Mouse (Mus musculus): ENCODE measurements around the gene Dlg5. TPM values are rescaled to one million over a fixed set of nuclear protein-coding genes. Genes with fewer than 3 reads are reported as not detected.

Gene Dlg5
- total RNA-seq, 2 experiments from 2014 or later = 36.7 to 37.3 TPM

DNA sequence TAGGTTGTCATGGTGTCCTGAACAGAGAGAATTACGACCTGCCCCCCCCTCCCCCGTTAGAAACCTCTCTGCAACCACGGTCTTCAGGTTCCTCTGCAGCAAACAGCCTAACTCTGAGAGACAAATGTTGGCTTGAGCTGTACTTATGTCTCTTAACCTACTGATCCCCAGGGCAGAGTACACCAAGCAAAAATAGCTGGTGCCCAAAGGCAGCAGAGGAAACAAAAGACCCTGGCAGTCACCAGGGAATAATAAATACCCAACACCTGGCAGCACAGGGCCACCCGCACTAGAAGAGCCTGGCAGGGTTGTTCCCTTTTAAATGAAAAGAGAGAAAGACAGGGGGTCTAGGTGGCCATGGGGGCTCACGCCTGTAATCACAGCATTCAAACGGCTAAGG lies 4.9 kb downstream of the Dlg5 start:
- intact Hi-C loops (cut with DNase I) = no loop called here

DNA sequence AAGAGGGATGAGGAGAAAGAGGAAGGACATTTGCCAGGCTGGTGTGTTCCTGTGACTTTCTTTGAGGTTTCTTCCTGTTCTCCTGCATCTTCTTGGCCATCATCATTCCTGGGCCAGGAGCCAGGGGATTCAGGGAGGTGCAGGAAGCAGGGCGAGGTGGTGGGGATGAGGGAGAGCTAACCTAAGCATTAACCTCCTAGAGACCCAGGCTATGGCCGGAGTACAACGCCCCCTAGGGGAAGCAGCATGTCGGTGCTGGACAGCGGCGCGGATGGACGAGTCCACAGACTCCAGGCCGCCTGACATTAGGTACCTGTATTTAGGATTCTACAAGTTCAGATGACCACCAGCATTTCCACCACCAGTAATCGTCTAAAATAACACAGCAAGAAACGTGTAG lies 6.1 kb downstream of the Dlg5 start:
- intact Hi-C loops (cut with DNase I) = no loop called here

More for the DNA sequence above, 4.9 kb downstream of the Dlg5 start:
- no peak for DNase-seq (ENCODE audit: low spot score in 2 of 2)

DNA sequence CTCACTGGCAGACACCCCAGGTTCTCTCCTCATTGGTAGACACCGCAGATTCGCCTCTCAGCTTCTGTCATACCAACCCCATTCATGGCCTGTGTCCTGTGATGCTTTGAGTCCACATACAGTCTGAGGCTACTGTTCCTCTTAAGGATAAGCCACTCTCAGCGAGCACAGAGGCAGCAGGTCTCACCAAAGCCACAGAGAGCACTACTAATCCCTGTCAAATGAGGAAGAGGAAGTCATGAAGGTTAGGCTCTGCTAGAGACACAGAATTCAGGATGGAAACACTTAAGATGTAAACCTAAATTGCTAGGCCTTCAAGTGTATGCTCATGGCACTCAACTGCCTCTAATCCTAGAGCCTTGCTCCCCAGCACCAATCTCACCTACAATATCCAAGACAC lies 9.8 kb downstream of the Dlg5 start:
- DNase-seq (ENCODE audit: low spot score in 2 of 2) = no peak
- intact Hi-C loops (cut with DNase I) = no loop called here

More for the DNA sequence above, 6.1 kb downstream of the Dlg5 start:
- no peak for DNase-seq (ENCODE audit: low spot score in 2 of 2)

DNA sequence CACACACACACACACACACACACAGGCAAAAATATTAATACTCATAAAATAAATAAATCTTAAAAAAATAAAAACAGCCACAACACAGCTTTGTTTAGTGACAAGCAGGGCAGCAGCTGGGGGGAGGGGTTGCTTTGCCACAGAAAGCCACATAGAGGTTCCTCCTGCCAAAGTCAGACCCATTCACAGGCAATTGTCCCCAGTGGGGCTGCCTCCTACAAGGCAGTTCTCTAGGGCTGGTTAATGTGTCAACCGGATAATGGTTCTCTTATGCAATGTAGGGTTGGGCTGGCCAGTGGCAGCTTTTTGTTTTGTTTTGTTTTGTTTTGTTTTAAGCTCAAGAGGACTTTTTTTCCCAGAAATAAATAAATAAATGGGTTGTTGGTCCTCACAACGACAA lies 11.3 kb downstream of the Dlg5 start:
- intact Hi-C loops (cut with DNase I) = no loop called here

DNA sequence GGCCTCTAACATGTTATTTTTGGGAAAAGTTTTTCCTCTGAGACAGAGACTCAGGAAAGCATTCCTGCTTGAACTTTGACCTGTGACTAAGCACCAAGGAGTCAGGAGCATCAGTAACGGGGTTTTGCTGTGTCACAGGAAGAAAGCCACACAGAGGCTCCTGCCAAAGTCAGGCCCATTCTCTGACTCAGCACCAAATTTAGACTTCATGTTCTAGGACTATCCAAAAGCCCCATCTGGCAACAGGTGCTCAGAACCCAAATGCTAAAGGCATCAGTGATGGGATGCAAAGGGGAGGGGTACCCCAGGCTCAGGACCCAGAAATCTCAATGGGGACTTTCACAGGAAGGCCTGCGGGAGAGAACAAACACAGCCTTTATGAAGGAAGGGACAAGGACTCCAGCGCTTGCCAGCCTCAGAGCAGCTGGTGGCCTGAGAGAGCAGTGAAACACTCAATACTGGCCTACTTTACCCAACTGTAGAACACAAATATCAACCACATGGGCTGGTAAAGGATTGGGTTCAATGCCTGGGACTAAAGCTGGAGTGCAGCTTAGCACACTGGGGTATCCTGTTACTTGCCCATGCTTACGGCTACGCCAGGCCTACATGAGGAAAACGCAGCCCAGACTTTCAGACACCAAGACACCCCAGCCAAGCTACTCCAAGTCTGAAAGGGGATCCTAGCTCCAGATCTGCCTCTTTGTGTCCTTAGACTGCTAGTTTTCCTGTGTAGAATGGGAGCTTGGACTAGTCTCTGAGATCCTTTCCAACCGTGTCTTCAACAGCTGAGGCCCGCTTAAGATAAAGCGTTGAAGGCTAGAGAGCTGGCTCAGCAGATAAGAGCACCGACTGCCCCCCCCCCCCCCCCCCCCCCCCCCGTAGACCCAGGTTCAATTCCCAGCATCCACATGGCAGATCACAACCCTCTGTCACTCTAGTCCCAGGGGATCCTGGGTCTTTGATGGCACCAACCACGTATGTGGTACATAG lies 12.8 kb downstream of the Dlg5 start:
- peak; percentile 45 to 52 for DNase-seq (ENCODE audit: low spot score in 2 of 2)
- intact Hi-C loops (cut with DNase I) = no loop called here

More for the DNA sequence above, 11.3 kb downstream of the Dlg5 start:
- DNase-seq (ENCODE audit: low spot score in 2 of 2) = no peak

DNA sequence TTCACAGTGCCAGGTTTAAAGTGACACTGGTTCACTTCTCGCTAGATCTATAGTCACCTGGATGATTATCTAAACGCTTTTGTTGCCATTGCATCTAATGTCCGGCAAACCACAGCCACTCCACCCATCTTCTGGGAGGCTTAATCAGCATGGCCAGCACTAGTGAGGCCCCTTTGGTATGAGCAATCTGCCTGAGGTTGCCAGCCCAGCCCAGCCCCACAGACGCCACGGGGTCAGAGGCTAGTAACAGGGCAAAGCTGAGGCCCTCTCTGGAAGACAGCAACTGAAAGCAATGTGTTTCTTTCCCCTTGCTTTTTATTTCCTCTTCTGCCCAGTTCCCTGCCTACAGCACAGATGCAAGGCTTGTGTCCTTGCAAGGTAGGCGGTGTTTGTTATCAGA lies 17.2 kb downstream of the Dlg5 start:
- DNase-seq (ENCODE audit: low spot score in 2 of 2) = no peak

DNA sequence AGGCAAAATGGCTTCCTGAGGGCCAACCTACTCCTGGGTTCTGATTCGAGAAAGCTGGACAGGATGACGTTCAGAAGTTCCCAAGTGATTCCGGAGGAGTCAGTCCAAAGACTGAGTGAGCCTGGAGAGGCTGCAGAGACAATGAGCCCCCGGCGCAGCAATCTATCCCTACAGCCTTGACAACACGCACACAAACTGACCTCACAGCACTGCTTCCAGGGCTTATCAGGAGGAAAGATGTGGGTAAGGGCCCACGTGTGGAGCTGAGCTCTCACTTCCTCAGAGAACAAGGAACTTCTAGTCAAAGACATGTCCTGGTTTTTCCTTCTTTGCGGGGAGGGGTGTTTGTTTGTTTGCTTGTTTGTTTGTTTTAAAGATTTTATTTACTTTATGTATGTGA lies 18.7 kb downstream of the Dlg5 start:
- intact Hi-C loops (cut with DNase I) = no loop called here

More for the DNA sequence above, 17.2 kb downstream of the Dlg5 start:
- intact Hi-C loops (cut with DNase I) = no loop called here

DNA sequence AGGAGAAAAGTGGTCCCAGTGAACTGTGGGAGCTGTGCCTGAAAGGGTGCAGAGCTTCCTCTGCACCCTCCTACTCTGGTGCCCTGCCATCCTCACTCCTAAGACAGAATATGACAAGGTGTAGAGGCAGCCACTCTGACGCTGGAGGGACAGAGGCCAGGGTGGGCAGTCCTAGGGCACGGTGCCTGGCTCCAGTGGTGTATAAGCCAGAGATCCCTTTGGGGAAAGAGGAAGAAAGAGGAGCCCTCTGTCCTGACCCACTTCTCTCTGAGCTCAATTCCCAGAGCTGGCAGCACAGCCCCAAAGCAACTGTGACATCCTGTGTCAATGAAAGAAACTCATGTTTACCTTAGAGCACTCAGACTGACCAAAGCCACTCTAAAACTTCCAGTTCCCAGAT lies 19.4 kb downstream of the Dlg5 start:
- intact Hi-C loops (cut with DNase I) = no loop called here
- no peak for DNase-seq (ENCODE audit: low spot score in 2 of 2)

More for the DNA sequence above, 18.7 kb downstream of the Dlg5 start:
- DNase-seq (ENCODE audit: low spot score in 2 of 2) = no peak

DNA sequence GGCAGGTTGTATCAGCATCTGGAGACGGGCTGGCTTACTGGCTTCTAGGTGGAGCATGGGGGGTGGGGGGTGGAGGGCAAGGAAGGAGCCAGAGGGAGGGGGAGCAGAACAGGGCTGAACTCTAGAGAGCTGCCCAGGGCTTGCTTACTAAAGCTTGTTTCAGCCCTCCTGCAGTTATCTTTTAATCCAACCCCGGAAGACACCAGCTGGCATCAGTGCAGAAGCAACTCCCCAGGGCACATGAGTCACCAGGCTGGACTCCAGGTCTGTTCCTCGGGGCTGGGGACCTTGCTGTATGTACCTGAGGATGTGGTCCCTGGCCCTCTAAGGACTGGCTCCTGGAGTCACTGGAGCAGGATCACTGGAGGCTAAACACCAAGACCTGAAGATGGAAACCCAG lies 23.0 kb downstream of the Dlg5 start:
- intact Hi-C loops (cut with DNase I) = no loop called here
- DNase-seq (ENCODE audit: low spot score in 2 of 2) = no peak

DNA sequence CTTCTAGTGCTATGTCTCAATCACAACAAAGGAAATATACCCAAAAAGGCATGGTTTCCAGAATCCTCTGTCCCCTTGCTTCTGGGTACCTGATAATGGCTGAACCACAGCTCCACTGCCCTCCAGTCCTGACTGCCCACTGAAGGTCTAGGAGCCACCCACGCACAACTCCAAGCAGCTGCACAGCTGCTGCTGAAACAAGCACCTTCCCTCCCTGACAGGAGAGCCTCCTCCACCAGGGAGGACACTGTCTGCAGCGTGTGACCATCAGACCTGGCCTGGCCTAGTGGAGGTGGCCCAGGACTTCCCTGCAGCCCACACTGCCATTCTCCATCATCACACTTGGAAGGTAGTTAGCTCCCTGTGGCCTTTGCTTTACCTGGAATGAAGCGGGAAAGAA lies 23.4 kb downstream of the Dlg5 start:
- intact Hi-C loops (cut with DNase I) = no loop called here
- no peak for DNase-seq (ENCODE audit: low spot score in 2 of 2)

DNA sequence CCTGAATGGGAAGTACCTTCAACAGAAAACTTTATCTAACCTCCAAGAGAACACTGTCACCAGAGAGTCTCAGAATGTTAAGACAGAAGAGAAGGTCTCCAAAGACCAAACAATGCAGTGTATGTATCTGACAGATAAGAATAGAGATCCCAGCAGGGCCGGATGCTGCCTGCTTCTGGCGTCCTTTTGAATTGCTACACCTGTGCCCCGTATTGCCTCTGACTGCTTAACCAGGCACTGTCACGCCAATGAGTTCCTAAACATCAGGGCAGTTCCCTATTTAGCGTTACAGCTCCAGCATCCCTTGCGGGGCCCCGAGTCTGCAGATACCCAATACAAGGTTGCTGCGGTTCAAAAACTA lies 28.4 kb downstream of the Dlg5 start:
- intact Hi-C loops (cut with DNase I) = no loop called here
- DNase-seq (ENCODE audit: low spot score in 2 of 2) = no peak

DNA sequence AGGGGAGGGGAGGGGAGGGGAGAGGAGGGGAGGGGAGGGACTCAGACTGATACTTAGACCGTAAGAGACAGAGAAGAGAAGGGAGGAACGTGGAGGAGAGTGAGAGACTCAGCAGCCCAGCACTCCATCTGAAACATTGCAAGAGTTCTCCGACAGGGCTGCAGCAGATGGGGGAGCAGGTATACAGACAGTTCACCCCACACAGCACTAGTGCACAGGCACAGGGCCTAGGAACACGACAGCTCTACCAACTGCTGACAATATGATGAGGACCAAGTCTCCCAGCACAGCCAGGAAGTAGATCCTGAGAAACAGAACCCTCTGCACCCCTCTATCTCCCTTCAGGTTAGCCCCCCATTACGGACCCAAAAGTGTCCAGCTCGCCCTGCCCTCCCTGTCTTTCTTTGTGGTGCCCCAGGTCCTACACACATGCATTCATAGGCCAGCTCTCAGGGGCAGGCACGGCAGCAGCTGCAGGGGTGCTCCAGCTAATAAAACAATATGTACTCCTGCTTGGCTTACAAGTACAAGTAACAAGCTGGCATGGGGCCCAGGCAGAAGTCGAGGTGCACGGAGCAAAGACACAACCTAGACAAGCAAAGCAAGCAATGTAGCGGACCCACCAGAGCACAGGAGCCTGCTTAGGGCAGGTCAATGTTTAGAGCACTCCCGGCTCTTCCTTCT lies 28.9 kb downstream of the Dlg5 start:
- no peak for DNase-seq (ENCODE audit: low spot score in 2 of 2)
- intact Hi-C loops (cut with DNase I) = no loop called here

DNA sequence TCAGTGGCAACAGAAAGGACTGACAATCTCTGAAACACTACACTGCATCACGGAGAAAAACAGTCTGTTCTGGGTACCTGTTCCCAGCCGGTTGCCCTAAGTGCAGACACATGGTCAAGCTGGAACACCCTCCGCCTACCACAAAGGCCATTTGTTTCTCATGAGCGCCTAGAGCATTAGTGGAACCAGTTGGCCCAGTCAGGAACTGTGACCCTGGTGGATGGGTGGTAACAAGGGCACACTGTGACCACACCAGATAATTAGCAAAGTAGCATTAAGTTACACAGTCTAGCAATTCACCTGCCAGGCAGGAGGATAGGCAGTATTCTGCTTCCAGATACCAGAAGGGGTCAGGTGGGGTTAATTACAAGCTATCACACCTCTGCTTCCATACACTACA lies 29.7 kb downstream of the Dlg5 start:
- intact Hi-C loops (cut with DNase I) = no loop called here
- no peak for DNase-seq (ENCODE audit: low spot score in 2 of 2)

DNA sequence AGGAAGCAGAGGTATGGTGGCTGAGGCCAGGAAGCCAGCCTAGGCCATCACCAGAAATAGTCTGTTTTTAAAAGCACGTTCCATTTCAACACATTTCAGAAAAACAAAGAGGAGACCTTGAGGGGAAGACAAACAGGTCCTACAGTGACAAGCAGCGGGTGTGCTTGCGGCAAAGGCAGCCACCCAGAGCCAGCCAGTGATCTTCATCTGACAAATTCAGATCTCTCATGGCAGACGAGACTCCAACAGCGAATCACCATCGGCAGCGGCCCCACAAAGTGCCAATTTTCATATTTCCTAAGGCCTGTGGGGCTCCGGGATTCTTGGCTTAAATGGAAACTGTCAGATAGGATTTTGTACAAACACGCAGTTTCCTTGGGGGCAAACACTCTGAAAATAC lies 31.3 kb downstream of the Dlg5 start:
- no peak for DNase-seq (ENCODE audit: low spot score in 2 of 2)
- intact Hi-C loops (cut with DNase I) = no loop called here

DNA sequence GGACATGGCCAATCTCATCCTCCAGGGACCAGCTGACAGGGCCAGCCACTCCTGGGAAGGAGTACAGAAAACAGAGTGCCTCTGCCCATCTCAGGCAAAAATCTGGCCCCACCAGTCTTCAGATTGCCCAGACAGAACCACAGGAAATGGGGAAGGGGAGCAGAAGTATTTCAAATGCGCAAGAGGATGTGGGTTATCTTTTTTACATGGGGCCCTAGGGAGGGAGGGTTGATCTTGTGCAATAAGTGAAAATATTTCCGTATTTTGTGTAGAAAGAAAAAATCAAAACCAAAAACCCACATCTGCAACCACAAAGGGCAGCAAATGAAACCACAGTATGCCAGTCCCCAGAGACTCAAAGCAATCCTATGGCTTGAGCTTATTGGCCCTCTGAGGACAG lies 32.4 kb downstream of the Dlg5 start:
- intact Hi-C loops (cut with DNase I) = no loop called here
- DNase-seq (ENCODE audit: low spot score in 2 of 2) = no peak

DNA sequence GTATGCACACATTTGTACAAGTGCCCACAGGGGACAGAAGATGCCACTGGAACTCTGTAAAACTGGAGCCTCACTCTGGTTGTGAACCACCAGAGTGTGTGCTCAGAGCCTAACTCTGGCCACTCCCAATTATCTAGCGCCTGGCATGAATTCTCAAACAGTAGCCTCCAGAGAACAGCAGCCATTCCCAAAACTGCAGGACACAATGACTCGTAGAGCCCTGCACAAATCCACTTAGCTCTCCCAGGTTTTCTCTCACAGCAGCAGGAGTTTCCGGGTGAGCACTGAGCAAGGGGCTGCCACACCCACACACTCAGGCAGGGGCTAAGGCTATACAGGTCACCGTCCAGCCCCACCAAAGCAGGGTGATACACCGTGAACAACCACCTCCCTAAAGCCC lies 32.9 kb downstream of the Dlg5 start:
- intact Hi-C loops (cut with DNase I) = no loop called here
- DNase-seq (ENCODE audit: low spot score in 2 of 2) = no peak

DNA sequence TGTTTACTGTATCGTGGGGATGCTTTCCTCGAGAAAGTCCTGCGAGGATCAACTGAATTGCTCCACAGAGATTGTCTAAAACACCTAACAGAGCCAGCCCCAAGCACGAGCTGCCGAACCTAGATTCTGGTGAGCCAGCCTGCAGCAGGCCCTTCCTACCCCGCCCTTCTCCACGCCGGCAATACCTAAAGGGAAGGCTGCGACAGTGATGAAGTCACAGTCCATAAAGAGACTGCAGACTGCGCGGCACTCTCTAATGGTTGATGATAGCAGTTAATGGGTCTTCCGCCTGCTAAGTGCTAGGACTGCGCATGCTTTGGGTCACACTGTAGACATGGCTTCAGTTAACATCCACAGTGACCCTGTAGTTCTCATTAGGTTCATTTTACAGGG lies 38.4 kb downstream of the Dlg5 start:
- intact Hi-C loops (cut with DNase I) = no loop called here
- no peak for DNase-seq (ENCODE audit: low spot score in 2 of 2)

DNA sequence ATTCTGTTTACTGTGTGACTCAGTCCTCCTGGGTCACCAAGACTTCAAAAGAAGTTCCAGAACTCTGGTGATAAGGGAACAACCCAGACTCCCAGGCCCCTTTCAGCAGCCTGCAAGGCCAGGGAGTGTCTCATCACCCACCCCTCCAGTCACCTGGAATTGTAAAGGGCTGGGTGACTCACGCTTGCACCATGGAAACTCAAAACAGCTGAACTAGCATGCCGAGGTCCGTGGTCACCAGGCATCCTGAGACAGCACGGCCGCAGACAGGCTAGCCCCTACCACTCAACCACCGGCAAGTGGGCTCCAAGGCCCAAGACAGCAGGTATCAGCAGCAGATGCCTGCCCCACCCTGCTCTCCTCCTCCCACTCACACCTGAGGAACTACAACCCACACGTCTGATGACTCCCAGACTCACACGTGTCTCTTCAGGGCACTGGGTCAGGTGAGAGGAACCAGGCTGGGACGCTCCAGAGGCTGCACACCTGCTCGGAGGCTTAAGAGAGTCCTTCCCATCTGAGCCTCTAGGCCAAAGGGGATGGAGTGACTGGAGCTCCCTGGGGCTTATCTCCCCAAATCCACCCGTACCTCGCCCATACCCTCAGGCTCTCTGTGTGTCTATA lies 38.9 kb downstream of the Dlg5 start:
- intact Hi-C loops (cut with DNase I) = no loop called here
- DNase-seq (ENCODE audit: low spot score in 2 of 2) = no peak

DNA sequence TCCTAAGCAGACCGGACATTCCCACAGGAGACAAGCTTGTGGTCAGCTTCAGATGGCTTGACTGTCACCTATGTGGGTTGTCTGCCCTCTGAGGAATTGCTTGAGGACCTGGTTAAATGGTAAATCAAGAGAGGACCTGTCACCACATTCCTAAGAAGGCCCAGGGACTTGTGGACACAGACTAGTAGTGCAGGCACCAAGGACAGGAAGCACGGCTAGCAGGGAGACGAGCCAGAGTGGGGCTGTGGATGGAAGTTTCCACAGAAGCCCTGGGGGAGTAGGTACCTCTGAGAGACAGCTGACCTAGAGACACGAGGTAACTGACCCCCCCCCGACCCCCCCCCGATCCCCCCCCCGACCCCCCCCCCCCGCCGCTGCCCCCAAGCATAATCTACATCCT lies 39.4 kb downstream of the Dlg5 start:
- DNase-seq (ENCODE audit: low spot score in 2 of 2) = no peak
- intact Hi-C loops (cut with DNase I) = no loop called here

DNA sequence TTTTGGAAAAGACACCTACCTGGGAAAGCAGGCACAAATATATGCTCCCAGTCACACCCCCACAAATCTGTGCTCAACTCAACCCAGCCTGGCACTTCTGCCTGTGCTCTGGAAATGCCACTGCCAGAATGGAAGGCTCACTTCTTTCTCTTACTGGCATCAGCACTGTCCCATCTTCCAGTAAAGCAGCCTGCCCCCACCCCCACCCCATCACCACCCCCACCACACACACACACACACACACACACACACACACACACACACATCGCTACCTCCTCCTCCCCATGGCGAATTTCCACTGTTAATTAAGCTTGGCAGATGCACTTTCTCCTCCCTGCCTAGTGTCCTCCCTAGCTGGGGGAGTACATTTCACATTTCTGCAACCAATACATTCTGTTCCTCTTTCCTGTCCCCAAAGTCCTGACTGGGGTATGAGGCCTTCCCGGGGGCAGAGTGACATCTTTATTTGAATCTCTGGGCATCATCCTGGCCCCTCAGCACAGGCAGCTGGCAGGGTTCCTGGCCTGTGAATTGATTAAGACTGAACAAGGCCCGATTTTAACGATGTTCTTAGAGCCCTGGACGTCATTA lies 40.3 kb downstream of the Dlg5 start:
- intact Hi-C loops (cut with DNase I) = no loop called here
- peak; percentile 51 to 88 for DNase-seq (ENCODE audit: low spot score in 2 of 2)

Measured in left cerebral cortex, postnatal 25 days (tissue).